Mouse (Mus musculus) midbrain, postnatal 0 days (tissue): ENCODE data around the gene Rfx2. TPM values are rescaled to one million over a fixed set of nuclear protein-coding genes. Genes with fewer than 3 reads are reported as not detected.

Experiments
- ATAC-seq: fragments of 200-750 bp; cut with Nextera tagmentation; 2 replicates; pipeline ENCODE4 v1.8.0; 2017; ENCODE audit warnings: moderate number of reproducible peaks, mild to moderate bottlenecking, moderate TSS enrichment, moderate library complexity; ENCODE audit not compliant: low FRiP score
- DNase-seq: peaks from one replicate; pipeline ENCODE4 v3.0.0-alpha.2; 2015; ENCODE audit warnings: low spot score
- H3K27ac ChIP-seq: fragments of 300-500 bp; sonication (generic); 2 replicates; pipeline ENCODE4 v1.5.1; 2014; ENCODE audit warnings: low read depth, mild to moderate bottlenecking, low read length, mixed read lengths
- H3K27me3 ChIP-seq: fragments of 300-500 bp; sonication (generic); 2 replicates; pipeline ENCODE4 v1.6.1; 2014; ENCODE audit warnings: low read length, control low read depth, mixed read lengths; ENCODE audit not compliant: insufficient read depth
- H3K36me3 ChIP-seq: fragments of 300-500 bp; sonication (generic); 2 replicates; pipeline ENCODE4 v1.6.1; 2014; ENCODE audit warnings: low read length, control low read depth, mixed read lengths; ENCODE audit not compliant: insufficient read depth
- H3K4me1 ChIP-seq: fragments of 300-500 bp; sonication (generic); 2 replicates; pipeline ENCODE4 v1.6.1; 2014; ENCODE audit warnings: mild to moderate bottlenecking, control low read depth, antibody characterized with exemption, low read length, mixed read lengths; ENCODE audit not compliant: insufficient read depth
- H3K4me2 ChIP-seq: fragments of 300-500 bp; sonication (generic); 2 replicates; pipeline ENCODE4 v1.6.1; 2014; ENCODE audit warnings: low read depth, mild to moderate bottlenecking, low read length, mixed read lengths; ENCODE audit not compliant: poor library complexity, severe bottlenecking
- H3K4me3 ChIP-seq: fragments of 300-500 bp; sonication (generic); 2 replicates; pipeline ENCODE4 v1.5.1; 2014; ENCODE audit warnings: low read depth, mild to moderate bottlenecking, low read length, moderate library complexity
- H3K9ac ChIP-seq: fragments of 300-500 bp; sonication (generic); replicated peaks from 2 replicates; pipeline ENCODE4 v1.6.1; 2014; ENCODE audit warnings: mild to moderate bottlenecking, low read length, moderate library complexity, mixed read lengths; ENCODE audit not compliant: poor library complexity, severe bottlenecking
- H3K9me3 ChIP-seq: fragments of 300-500 bp; sonication (generic); 2 replicates; pipeline ENCODE4 v1.6.1; 2016; ENCODE audit warnings: low read length, control low read depth
- CTCF ChIP-seq: IDR thresholded peaks from 2 replicates; pipeline ENCODE4 v1.5.1; 2016; ENCODE audit warnings: antibody characterized with exemption, mild to moderate bottlenecking
- WGBS: fragments of 180-500 bp; shearing (Covaris S2); extraction: QIAGEN DNeasy Blood & Tissue Kit; methylation state at CpG from one replicate; pipeline ENCODE4 v1.1.7; 2014; 5-methylcytosine and 5-hydroxymethylcytosine counted together
- polyA plus RNA-seq: library from polyadenylated mRNA; unstranded; fragments of >200 nt; fragmentation: Nextera tagmentation; extraction: Ambion mirVana; gene quantifications from 2 replicates; pipeline ENCODE4 v1.2.1, GENCODE M21; 2015
- total RNA-seq: library from RNA; depleted of rRNA; stranded (reverse); fragments of >200 nt; gene quantifications from 2 replicates; pipeline ENCODE4 v1.2.3, GENCODE M21; 2014

Gene Rfx2
- total and polyA plus RNA-seq, 2 experiments from 2014 or later: 3.0 to 5.7 TPM

DNA sequence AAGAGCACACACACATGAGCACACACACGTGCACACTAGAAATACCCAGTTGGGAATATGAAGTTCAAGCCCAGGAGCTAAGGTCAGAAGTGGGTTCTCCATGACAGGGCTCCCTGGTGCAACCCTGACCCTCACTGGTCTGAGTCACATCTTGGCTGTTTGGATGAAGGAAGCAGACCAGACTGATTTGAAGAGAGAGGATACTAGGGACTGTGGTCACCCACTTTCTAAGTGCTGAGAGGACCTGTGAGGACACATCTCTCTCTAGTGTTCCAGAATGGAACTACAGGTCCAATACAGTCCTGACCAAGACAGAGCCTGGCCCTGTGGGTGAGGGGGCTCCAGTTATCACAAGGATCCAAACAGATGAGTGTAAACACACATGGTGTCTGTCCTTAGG is 25.0 kb downstream of the Rfx2 start:
- Histone ChIP-seq H3K9me3 (no peaks in the 10 kb centered on the region), H3K9ac (no peak overlapping the region), H3K27me3 (no peaks in the 10 kb centered on the region), H3K4me2 (no peak overlapping the region), H3K4me3 (no peak overlapping the region), H3K4me1 (0 out of 2 replicates have a peak, but pooled peaks cover 3% of the 10 kb centered on the region), H3K36me3 (no peaks in the 10 kb centered on the region), H3K27ac (no peak overlapping the region)
- peak; percentile 52 for TF ChIP-seq CTCF
- peak; percentile 36 for DNase-seq
- WGBS: 73% methylated on average over 1 of the region's 1 CpGs
- no peak for ATAC-seq

DNA sequence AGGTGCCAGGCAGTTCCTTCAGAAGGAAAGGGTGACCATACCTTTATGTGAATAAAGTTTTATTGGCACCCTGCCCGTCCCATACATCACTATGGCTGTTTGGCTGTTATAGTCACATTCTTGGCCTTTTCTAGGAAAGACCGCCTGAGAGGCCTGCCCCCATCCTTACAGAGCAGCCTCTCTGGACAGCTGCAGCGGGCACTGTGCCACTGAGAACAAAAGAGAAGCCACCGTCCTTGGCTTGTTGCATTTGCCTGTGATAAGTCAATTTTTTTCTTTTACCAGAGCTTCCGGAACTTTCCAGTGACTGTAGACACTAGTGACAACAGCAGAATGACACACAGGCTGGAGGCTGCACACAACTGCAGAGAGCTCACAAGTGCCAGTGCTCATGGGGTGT is 25.9 kb downstream of the Rfx2 start:
- no peak overlapping the region for H3K4me3 ChIP-seq
- H3K36me3 ChIP-seq: no peaks in the 10 kb centered on the region
- 70% methylated on average over 5 of the region's 5 CpGs for WGBS
- no peaks in the 10 kb centered on the region for H3K27me3 ChIP-seq
- ATAC-seq (no peak), DNase-seq (peak; percentile 52)
- TF ChIP-seq CTCF: no peak
- no peak overlapping the region for H3K4me2 ChIP-seq
- 0 out of 2 replicates have a peak, but pooled peaks cover under 1% of the 10 kb centered on the region for H3K4me1 ChIP-seq
- H3K9ac ChIP-seq: no peak overlapping the region
- H3K9me3 ChIP-seq: no peaks in the 10 kb centered on the region
- no peak overlapping the region for H3K27ac ChIP-seq

DNA sequence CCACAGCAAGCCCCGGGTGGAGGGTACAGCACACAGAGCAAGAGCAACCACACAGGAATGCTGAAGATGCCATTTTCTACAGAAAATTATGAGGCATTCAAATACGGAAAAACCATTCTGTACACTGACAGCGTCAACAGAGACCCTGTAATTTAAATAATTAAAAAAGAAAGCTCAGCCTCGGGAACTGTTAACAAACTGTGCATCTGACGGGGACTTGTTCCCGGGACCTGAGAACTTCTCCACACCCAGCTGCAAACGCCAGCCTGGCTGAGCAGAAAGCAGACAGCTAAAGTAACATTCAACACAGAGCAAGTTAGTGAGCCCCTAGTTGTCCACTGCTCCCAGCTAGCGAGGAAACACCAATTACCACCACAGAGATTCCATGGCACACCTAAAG is 28.7 kb downstream of the Rfx2 start:
- 88% methylated on average over 8 of the region's 8 CpGs for WGBS

DNA sequence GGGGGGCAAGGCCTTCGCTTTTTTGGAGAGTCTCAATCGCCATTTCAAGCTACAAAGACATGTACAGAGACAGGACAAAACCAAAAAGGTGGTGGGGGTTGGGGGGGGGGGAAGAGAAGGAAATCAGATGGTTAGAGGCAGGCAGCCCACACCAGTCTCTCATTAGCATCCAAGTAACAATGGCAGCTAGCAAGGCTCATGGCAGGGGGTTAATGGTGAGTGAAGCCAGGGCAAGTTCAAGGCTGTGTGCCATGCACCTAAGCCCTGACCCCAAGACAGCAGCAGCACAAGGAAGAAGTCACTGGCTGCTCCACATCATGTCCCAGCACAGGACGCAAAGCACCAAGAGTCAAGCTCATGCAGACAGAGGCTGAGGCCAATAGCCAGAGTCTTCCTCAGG is 31.5 kb downstream of the Rfx2 start:
- no peaks in the 10 kb centered on the region for H3K9me3 ChIP-seq
- H3K27me3 ChIP-seq: no peaks in the 10 kb centered on the region
- ATAC-seq (no peak), DNase-seq (no peak)
- H3K4me3 ChIP-seq: no peak overlapping the region
- no peak overlapping the region for H3K9ac ChIP-seq
- 78% methylated on average over 3 of the region's 3 CpGs for WGBS
- no peak overlapping the region for H3K4me2 ChIP-seq
- no peak overlapping the region for H3K27ac ChIP-seq
- no peak for TF ChIP-seq CTCF
- no peaks in the 10 kb centered on the region for H3K4me1 ChIP-seq
- no peaks in the 10 kb centered on the region for H3K36me3 ChIP-seq

More for the DNA sequence above, 28.7 kb downstream of the Rfx2 start:
- TF ChIP-seq CTCF: no peak
- Histone ChIP-seq H3K27me3 (no peaks in the 10 kb centered on the region), H3K27ac (no peak overlapping the region), H3K9me3 (no peaks in the 10 kb centered on the region), H3K4me2 (no peak overlapping the region), H3K9ac (no peak overlapping the region), H3K4me1 (no peaks in the 10 kb centered on the region), H3K36me3 (no peaks in the 10 kb centered on the region), H3K4me3 (no peak overlapping the region)
- DNase-seq: no peak
- no peak for ATAC-seq

DNA sequence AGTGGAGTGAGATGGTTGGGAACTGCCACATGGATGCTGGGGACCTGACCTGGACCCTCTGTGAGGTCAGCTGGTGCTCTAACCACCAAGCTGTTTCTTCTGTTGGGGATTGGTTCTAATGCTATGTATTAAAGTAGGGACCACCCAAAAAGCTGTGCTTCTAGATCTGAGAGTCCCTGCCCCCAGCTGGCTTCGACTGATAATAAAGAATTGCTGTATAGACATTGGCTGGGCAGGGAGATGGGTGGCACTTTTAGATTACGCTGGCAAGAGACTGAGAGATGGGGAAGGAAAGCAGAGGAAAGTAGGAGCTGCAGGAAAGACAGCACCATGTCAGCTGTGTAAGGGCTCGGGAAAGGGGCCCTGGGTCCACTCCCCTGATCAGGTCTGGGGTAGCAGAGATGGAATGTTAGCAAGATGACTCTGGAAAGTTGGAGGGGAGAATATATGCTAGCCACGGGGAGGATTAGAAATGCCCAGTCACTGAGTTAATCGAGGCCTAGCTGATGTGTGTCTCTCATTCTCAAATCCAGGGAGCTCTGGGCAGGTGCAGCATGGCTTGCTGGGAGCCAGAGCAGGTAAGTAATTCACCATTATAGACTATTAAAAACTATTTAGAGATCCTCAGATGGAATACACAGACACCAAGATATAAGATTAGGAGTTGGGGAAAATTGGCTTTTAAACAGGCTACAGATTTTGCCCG is 37.0 kb downstream of the Rfx2 start:
- no peaks in the 10 kb centered on the region for H3K36me3 ChIP-seq
- no peaks in the 10 kb centered on the region for H3K9me3 ChIP-seq
- H3K4me1 ChIP-seq: no peaks in the 10 kb centered on the region
- 72% methylated on average over 6 of the region's 6 CpGs for WGBS
- H3K9ac ChIP-seq: no peak overlapping the region
- H3K4me3 ChIP-seq: no peak overlapping the region
- ATAC-seq: no peak
- H3K27ac ChIP-seq: no peak overlapping the region
- no peak for TF ChIP-seq CTCF
- no peaks in the 10 kb centered on the region for H3K27me3 ChIP-seq
- H3K4me2 ChIP-seq: no peak overlapping the region
- no peak for DNase-seq

DNA sequence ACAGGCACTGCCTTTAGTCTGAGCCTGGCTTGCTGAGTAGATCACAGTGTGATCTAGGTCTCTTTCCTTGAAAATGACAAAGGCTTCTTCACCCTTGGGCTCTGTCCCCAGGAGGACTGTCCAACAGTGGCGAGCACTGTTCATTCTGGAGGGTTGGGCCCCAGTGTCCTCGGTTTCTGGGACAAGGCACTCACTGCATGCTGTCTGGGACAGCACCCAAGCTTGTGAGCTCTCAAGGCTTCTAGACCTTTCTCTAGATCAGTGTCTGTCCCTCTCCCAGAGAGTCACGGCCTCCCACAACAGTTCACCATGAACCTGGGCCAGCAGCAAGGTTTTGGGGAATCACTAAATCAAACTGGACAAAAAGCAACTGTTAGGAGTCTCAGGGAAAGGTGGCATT is 38.2 kb downstream of the Rfx2 start:
- Histone ChIP-seq H3K4me2 (no peak overlapping the region), H3K27ac (no peak overlapping the region), H3K4me3 (no peak overlapping the region), H3K4me1 (no peaks in the 10 kb centered on the region), H3K36me3 (no peaks in the 10 kb centered on the region), H3K9ac (no peak overlapping the region), H3K27me3 (no peaks in the 10 kb centered on the region), H3K9me3 (no peaks in the 10 kb centered on the region)
- TF ChIP-seq CTCF: no peak
- ATAC-seq: no peak
- WGBS: 88% methylated on average over 3 of the region's 3 CpGs
- DNase-seq: no peak
